Mouse (Mus musculus): ENCODE measurements around the gene Grik3. TPM values are rescaled to one million over a fixed set of nuclear protein-coding genes. Genes with fewer than 3 reads are reported as not detected.

Grik3 gene
- polyA plus RNA-seq, 1 experiment from 2014 or later: 0.23 TPM

DNA sequence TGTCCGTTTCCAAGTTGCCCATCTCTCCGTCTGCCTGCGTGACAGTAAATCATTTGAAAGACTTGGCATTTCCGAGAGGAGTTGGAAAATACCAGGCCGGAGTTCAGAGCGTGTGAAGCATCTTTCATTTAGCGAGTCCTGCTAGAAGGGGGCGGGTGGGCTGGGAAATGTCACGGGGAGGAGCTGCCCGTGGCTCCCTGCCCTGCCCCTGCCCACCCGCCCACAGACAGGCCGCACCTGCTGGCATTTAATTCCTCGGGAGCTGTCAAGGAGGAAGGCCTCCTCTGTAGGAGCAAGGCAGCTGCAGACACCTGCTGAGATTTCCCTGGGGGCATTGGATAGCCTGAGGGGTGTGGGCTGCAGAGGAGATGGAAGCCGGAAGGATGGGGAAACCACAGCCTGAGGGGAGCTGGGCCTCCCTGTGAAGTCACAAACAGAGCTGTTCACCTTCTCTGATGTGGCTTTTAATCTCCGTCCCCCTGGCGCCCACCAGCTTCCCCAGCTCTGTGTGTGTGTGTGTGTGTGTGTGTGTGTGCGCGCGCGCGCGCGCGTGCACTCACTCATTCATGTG, 161.3 kb downstream of the Grik3 start:
- Histone ChIP-seq H3K4me3 (no peak overlapping the region), H3K36me3 (no peaks in the 10 kb centered on the region), H3K27ac (ENCODE audit: poor library complexity, severe bottlenecking) (no peak overlapping the region), H3K9ac (0 out of 2 replicates have a peak overlapping the region, but pooled peaks have one; percentile 10), H3K4me1 (replicated peaks) (peaks cover 7% of the 10 kb centered on the region), H3K9me3 (replicated peaks) (no peaks in the 10 kb centered on the region), H3K27me3 (replicated peaks) (peaks cover 4% of the 10 kb centered on the region; the same call in 1 of the 2 replicates), H3K4me2 (peak overlapping the region; percentile 12; the same call in 1 of the 2 replicates)
- no peak for ATAC-seq (ENCODE audit: insufficient number of reproducible peaks, low FRiP score)
- WGBS: 51% methylated on average over 24 of the region's 24 CpGs

DNA sequence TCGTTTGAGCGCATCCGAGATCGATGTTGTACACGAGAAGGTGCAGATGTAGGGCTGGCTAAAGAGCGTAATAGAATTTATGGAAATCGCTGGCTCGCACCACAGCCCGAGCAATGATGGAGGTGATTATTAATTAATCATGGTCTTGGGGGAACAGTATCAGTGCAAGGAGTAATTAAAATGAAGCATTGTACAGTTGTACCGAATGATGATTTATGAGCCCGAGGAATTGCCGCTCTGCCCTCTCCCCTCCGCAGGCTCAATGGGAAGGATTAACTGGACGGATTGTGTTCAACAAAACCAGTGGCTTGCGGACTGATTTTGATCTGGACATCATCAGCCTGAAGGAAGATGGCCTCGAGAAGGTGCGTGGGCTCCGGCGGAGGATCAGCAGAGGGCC, 165.5 kb downstream of the Grik3 start:
- Histone ChIP-seq H3K4me3 (no peak overlapping the region), H3K4me1 (replicated peaks) (peaks cover 7% of the 10 kb centered on the region), H3K9me3 (replicated peaks) (no peaks in the 10 kb centered on the region), H3K36me3 (no peaks in the 10 kb centered on the region), H3K4me2 (no peak overlapping the region), H3K27me3 (replicated peaks) (peaks cover 3% of the 10 kb centered on the region; the same call in 1 of the 2 replicates), H3K9ac (no peak overlapping the region), H3K27ac (ENCODE audit: poor library complexity, severe bottlenecking) (no peak overlapping the region)
- ATAC-seq (ENCODE audit: insufficient number of reproducible peaks, low FRiP score): no peak
- WGBS: 87% methylated on average over 19 of the region's 19 CpGs

DNA sequence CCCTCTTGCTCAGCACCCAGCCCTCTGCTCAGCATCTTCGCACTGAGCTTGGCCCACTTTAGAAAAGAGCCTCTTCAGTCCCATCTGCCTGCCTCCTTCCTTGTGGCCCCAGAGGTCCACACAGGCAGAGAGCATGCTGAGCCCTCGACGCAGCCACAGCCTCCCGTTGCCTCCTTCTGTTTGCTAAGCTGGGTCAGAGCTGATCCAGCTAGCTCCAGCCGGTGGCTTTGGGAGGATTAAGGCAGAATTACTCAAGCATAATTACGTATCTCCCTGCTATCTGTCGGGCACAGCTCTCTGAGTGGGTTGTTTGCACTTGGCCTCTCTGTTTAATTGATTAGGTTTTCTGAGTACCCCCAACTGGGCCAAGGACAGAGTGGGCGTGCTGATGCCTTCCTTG, 167.9 kb downstream of the Grik3 start:
- Histone ChIP-seq H3K4me1 (replicated peaks) (no peaks in the 10 kb centered on the region), H3K4me3 (no peak overlapping the region), H3K9ac (no peak overlapping the region), H3K4me2 (no peak overlapping the region), H3K36me3 (no peaks in the 10 kb centered on the region), H3K27me3 (replicated peaks) (no peaks in the 10 kb centered on the region), H3K9me3 (replicated peaks) (no peaks in the 10 kb centered on the region), H3K27ac (ENCODE audit: poor library complexity, severe bottlenecking) (no peak overlapping the region)
- WGBS: 53% methylated on average over 8 of the region's 8 CpGs
- ATAC-seq (ENCODE audit: insufficient number of reproducible peaks, low FRiP score): no peak

DNA sequence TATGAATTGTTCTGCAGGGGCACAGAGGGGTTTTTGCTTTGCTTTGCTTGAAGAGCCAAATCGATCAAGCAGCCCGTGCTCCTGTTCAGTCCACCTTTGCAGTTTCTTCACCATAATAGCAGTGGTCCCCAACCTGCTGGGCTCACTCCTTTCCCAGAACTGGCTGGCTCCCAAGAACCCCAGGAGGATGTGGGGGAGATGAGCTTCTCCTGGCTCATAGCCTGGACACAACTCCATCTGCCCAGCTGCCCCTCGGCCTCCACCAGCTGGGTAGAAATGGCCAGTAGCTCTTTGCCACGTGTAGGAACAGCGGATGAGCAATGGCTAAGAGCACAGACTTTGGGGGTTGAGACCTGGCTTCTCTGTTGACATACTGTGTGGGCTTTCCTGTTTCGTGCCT, 171.5 kb downstream of the Grik3 start:
- WGBS: 83% methylated on average over 6 of the region's 6 CpGs
- H3K4me2 ChIP-seq: no peak overlapping the region
- no peaks in the 10 kb centered on the region for H3K36me3 ChIP-seq

DNA sequence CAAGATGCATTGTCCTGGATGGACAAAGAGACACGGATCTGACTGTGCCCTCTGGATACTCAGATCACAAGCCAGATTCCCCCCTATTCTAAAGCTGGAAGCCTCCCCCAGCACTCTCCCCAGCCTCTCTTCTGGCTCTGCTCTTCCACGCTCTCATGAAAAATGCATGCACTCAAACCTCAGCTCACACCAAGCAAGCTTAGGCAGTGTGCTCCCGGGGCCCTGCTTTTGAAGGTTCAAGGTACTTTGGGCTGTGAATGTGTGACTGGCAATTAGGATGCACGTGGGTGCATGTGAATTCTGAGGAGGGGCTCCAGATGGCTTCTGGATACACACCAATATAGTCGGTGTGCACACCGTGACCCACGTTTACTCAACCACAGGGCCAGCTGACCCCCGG, 172.8 kb downstream of the Grik3 start:
- no peaks in the 10 kb centered on the region for H3K9me3 ChIP-seq (replicated peaks)
- peaks cover 7% of the 10 kb centered on the region for H3K4me1 ChIP-seq (replicated peaks)
- 79% methylated on average over 8 of the region's 8 CpGs for WGBS
- no peak overlapping the region for H3K27ac ChIP-seq (ENCODE audit: poor library complexity, severe bottlenecking)
- no peaks in the 10 kb centered on the region for H3K27me3 ChIP-seq (replicated peaks)
- no peaks in the 10 kb centered on the region for H3K36me3 ChIP-seq
- H3K9ac ChIP-seq: no peak overlapping the region
- no peak overlapping the region for H3K4me2 ChIP-seq
- no peak overlapping the region for H3K4me3 ChIP-seq
- no peak for ATAC-seq (ENCODE audit: insufficient number of reproducible peaks, low FRiP score)

More for the DNA sequence above, 171.5 kb downstream of the Grik3 start:
- no peak overlapping the region for H3K9ac ChIP-seq
- no peak overlapping the region for H3K4me3 ChIP-seq
- ATAC-seq (ENCODE audit: insufficient number of reproducible peaks, low FRiP score): no peak
- H3K27me3 ChIP-seq (replicated peaks): no peaks in the 10 kb centered on the region
- no peak overlapping the region for H3K27ac ChIP-seq (ENCODE audit: poor library complexity, severe bottlenecking)
- peaks cover 7% of the 10 kb centered on the region for H3K4me1 ChIP-seq (replicated peaks)
- no peaks in the 10 kb centered on the region for H3K9me3 ChIP-seq (replicated peaks)

DNA sequence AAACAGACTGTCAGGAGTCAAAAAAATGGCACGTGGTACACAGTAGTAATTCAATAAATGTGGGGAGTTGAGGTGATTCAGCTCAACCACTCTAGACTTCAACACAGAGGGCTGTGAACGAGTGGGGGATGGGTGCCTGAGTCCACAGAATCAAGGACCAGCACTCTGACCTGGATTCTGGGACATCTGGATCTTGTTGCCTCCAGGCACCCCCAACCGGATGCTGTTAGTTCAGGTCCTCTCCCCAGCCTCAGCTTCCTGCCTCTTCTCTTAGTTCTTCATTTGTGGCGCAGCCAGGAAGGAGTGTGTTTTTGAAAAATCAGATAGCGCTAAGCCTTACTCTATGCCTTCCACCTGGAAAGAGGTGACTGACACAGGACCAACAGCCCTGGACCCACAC, 175.5 kb downstream of the Grik3 start:
- H3K36me3 ChIP-seq: no peaks in the 10 kb centered on the region
- 74% methylated on average over 5 of the region's 5 CpGs for WGBS
- ATAC-seq (ENCODE audit: insufficient number of reproducible peaks, low FRiP score): no peak
- H3K4me1 ChIP-seq (replicated peaks): peaks cover 7% of the 10 kb centered on the region
- no peak overlapping the region for H3K9ac ChIP-seq
- H3K27me3 ChIP-seq (replicated peaks): no peaks in the 10 kb centered on the region
- no peaks in the 10 kb centered on the region for H3K9me3 ChIP-seq (replicated peaks)
- H3K27ac ChIP-seq (ENCODE audit: poor library complexity, severe bottlenecking): no peak overlapping the region
- H3K4me2 ChIP-seq: no peak overlapping the region
- no peak overlapping the region for H3K4me3 ChIP-seq

DNA sequence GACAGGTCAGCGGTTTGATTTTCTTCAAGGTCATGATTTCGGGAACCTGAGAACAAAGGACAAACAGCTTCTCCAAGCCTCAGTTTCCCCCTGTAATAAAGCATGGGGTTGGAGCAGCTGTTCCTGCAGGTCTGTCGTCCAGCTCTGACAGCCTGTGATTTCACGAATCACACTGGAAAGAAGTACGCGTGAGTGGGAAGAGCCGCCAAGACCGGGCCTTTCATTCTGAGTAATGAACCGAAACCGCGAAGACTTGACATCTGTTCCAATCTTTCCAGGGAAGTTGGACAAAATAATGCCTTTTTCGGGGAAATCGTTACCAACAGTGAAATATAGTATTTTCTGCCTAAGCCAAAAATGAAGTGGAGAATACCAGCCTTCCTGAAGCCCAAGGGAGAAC, 191.5 kb downstream of the Grik3 start:
- Histone ChIP-seq H3K27ac (ENCODE audit: poor library complexity, severe bottlenecking) (no peak overlapping the region), H3K4me2 (no peak overlapping the region), H3K9me3 (replicated peaks) (no peaks in the 10 kb centered on the region), H3K27me3 (replicated peaks) (no peaks in the 10 kb centered on the region), H3K4me3 (no peak overlapping the region), H3K9ac (no peak overlapping the region), H3K36me3 (no peaks in the 10 kb centered on the region), H3K4me1 (replicated peaks) (no peaks in the 10 kb centered on the region; the same call in 1 of the 2 replicates)
- WGBS: 89% methylated on average over 13 of the region's 13 CpGs
- ATAC-seq (ENCODE audit: insufficient number of reproducible peaks, low FRiP score): no peak

DNA sequence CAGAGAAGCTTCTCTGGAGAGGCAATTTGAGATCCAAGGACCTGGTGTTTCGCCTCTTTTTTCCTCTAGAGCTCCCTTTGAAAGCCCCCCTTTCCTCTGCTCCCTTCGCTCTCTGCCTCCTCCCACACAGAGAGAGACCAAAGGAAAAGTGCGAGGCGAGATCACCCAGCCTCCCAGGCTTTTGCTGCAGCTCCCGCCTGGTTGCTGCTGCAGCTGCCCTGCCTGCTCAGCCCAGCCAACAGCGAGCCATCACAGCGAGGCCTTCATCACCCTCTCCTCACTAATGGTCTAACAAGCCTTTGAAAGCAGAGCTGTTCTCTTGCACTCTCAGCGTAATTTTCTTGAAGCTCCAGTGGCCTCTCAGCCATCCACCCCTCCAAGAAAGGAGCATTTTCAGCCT, 196.6 kb downstream of the Grik3 start:
- Histone ChIP-seq H3K4me2 (no peak overlapping the region), H3K27ac (ENCODE audit: poor library complexity, severe bottlenecking) (no peak overlapping the region), H3K9me3 (replicated peaks) (no peaks in the 10 kb centered on the region), H3K9ac (no peak overlapping the region), H3K4me3 (no peak overlapping the region), H3K4me1 (replicated peaks) (no peaks in the 10 kb centered on the region; the same call in 1 of the 2 replicates), H3K27me3 (replicated peaks) (peaks cover 19% of the 10 kb centered on the region), H3K36me3 (no peaks in the 10 kb centered on the region)
- 26% methylated on average over 8 of the region's 8 CpGs for WGBS
- no peak for ATAC-seq (ENCODE audit: insufficient number of reproducible peaks, low FRiP score)

DNA sequence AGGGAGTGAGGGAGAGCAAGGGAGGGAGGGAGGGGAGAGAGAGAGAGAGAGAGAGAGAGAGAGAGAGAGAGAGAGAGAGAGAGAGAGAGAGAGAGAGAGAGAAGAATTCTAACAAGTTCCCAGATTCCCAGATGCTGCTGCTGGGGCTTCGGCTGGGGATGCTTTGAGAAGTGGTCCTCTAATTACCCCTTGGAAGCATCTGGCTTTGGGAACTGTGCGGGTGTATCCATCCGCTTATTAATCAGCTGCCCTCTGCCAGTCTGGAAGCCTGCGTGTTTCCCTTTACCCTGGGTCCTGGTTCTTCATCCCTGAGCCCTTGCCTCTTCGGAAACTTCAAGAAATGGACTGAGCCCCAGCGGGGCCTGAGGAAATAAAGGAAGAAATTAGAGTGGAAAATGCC, 204.9 kb downstream of the Grik3 start:
- H3K27me3 ChIP-seq (replicated peaks): peaks cover 57% of the 10 kb centered on the region
- 52% methylated on average over 6 of the region's 6 CpGs for WGBS
- no peak overlapping the region for H3K9ac ChIP-seq
- peaks cover 4% of the 10 kb centered on the region; the same call in 1 of the 2 replicates for H3K4me1 ChIP-seq (replicated peaks)
- no peaks in the 10 kb centered on the region for H3K36me3 ChIP-seq
- H3K27ac ChIP-seq (ENCODE audit: poor library complexity, severe bottlenecking): no peak overlapping the region
- H3K9me3 ChIP-seq (replicated peaks): no peaks in the 10 kb centered on the region
- no peak overlapping the region for H3K4me3 ChIP-seq
- no peak for ATAC-seq (ENCODE audit: insufficient number of reproducible peaks, low FRiP score)
- no peak overlapping the region for H3K4me2 ChIP-seq

DNA sequence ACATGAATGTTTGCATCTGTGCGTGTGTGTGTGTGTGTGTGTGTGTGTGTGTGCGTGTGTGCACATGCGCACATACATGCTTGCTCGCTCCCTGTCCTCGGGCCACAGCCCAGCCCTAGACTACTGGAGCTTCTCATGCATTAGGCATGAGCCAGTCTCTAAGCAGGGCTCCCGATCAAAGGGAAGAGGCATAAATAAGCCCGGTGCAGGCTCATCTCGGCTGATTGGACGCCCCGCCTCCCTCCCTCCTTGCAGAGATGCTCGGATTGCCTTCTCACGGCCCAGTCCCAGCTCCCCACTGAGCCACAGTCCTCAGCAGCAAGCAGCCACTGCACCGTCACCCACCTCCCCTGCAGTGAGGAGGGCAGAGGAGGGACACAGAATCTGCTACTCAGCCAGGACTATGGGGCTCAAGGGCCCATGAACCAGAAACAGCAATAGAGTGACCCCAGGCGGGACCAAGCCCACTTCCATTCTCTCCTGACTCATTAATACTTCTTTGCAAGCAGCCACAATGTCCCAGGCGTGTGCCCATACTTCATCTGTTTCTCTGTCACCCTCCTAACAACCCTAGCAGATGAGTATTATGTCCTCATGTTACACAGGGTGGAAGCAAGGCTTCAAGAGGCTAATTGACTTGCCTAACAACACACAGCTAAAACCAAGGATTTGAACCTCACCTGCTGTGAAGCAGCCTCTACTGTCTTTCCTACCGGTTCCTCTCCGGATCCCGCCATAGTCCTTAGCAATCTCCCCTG, 205.9 kb downstream of the Grik3 start:
- ATAC-seq (ENCODE audit: insufficient number of reproducible peaks, low FRiP score): no peak

DNA sequence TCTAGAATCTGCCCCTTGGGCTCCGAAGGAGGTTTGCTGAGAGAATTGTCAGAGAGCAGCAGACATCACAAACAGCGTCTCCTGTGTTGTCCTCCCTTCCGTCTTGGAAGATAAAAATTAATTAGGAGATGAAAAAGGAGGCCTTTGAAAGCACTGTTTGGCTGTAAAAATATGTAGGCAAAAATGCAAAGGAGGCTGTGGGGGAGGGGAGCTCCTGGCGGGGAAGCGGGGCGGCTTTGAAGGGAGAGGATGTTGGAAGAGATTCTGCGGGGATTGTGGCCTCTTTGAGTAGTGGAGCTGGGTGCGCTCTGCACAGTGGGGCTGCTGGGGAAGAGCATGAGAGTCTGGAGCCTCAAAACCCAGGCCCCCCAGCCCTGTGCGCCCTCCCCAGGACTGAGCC, 207.1 kb downstream of the Grik3 start:
- no peak for ATAC-seq (ENCODE audit: insufficient number of reproducible peaks, low FRiP score)

More for the DNA sequence above, 205.9 kb downstream of the Grik3 start:
- Histone ChIP-seq H3K36me3 (no peaks in the 10 kb centered on the region), H3K9ac (no peak overlapping the region), H3K27ac (ENCODE audit: poor library complexity, severe bottlenecking) (no peak overlapping the region), H3K4me2 (no peak overlapping the region), H3K4me1 (replicated peaks) (peaks cover 4% of the 10 kb centered on the region; the same call in 1 of the 2 replicates), H3K4me3 (no peak overlapping the region), H3K27me3 (replicated peaks) (peaks cover 54% of the 10 kb centered on the region), H3K9me3 (replicated peaks) (no peaks in the 10 kb centered on the region)
- WGBS: 30% methylated on average over 18 of the region's 18 CpGs

More for the DNA sequence above, 207.1 kb downstream of the Grik3 start:
- Histone ChIP-seq H3K4me3 (no peak overlapping the region), H3K4me1 (replicated peaks) (peaks cover 6% of the 10 kb centered on the region; the same call in 1 of the 2 replicates), H3K9ac (no peak overlapping the region), H3K9me3 (replicated peaks) (no peaks in the 10 kb centered on the region), H3K36me3 (no peaks in the 10 kb centered on the region), H3K27me3 (replicated peaks) (peaks cover 50% of the 10 kb centered on the region), H3K27ac (ENCODE audit: poor library complexity, severe bottlenecking) (no peak overlapping the region), H3K4me2 (no peak overlapping the region)
- WGBS: 32% methylated on average over 9 of the region's 9 CpGs

All from heart, embryonic 12.5 days (tissue).